Mouse (Mus musculus) cerebellum, postnatal 4 days (tissue): ENCODE measurements around the gene Ppm1h.

ENCODE experiments used
- DNase-seq, 2 experiments: peaks; one replicate each; pipeline ENCODE4 v3.0.0; 2022; ENCODE audit warnings: low spot score in 2 of 2, mixed read lengths in 1 of 2

The Ppm1h gene

DNA sequence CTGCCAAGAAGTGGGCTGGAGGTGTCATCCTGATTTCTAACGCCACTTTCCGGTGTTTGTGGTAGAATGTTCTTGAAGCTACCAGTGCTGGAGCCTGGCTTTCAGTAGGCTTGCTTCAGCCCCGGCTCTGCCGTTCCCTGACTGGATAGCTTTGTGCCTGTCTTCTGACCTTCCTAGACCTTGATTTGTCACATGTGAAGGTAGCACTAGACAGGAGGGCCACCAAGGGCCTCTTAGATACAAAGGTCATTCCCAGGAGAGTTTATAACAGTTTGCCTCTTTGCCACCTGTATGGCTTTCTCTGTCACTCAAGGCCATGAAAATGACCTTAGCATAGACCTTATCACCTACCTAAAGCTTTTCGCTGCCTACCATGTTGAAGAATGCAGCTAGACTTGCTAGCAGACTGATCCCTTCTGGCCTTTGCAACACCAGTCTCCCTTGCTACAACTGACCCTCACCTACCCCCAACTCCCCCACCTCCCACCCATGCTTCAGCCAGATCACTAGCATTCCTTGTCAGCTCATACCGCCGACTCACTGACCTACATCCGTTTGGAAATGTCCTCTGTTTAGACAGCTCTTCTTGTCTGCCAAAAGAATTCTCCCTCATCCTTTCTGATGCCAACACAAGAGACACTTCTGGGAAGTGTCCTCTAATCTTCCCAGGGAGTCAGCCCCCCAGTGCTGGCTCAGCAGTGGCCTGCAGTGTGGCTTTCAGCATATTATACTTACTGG, 180.5 kb downstream of the Ppm1h start:
- DNase-seq, result no peak

DNA sequence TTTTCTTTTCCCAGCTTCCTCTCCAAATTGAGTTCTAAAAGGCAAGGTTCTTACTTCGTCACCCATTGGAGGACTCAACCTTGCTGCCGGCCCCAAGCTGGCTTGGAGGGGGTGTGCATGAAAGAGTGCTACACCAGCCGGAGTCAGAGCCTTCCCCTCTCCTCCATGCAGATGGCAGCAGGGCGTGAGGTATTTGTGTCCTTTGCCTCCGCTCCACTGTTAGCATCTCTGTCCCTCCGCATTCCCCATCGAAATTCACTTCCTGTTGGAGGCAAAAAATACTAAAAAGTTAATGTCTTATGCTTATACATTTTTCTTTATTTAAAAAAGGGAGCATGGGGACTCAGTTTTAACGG, 181.1 kb downstream of the Ppm1h start:
- DNase-seq, result no peak

DNA sequence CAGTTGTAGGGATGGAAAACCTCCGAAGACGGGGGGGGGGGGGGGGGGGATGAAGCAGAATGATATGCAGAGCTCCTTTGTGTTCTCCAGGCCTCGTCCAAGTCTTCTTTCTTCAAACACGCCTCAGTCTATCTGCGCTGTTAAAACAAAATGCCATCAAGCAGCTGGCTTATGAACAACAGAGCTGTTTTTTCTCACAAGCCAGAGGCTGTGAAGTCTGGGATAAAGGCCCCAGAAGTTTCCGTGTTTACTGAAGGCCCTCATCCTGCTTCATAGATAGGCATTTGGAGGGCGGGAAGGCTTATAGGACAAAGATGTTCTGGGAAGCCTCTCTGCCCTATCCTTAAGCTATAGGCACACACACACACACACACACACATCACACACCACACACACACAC, 181.5 kb downstream of the Ppm1h start:
- DNase-seq, result no peak

DNA sequence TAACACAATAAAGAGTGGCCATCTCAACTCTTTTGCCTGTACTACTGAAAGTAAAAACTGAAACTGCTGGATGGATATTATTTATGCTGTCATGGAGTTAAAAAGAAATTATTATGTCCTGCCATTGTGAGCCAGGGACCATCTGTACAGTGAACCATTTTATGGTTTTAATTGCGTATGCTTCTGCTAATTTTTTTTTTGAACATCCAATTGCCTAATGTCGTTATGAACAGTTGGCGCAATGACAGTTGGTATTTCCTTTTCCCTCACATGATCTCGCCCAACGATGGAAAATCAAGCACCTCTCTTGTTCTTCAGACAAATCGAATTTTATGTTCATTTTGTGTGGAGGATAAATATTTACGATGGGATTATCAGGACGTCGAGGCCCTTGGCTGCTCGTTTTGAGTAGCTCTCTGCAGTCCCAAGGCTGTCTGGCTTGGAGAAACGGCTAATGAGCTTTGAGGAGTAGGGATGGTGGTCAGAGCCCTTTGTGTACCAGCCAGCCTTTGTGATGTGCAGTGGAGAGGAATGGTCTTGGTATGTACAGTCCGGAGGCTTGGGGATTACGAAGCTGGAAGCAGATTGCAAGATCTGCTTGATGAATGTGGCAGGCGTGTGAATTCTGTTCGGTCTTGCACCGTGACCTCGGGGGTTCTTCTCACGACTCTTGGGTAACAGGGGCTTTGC, 183.3 kb downstream of the Ppm1h start:
- no peak for DNase-seq

DNA sequence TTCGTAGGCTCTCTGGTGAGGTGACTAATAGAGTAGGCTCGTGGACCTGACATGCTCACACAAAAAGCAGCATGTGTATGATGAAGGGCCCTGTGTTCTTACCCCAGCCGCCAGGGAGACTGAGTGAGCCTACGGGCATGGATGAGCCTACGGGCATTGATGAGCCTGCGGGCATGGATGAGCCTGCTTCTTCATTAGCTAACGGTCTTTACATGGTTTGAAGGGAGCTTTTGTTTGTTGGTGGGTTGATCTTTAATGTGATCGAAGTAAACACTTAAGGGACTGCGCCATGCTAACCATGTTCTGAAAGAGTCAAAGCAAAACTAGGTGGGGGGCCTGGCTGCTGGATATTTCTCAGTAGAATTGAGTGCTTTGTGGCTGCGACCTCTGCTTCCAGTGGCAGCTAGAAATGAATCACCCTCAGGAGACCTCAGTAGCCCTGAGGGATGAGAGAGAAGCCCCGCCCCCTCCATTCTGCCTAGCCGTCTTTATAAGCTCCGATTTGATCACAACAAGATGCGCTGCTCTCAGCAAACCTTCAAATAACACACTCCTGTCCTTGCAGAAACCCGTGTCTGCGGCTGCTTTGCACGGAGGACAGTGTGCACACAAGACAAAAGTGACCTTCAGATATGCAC, 183.9 kb downstream of the Ppm1h start:
- DNase-seq, result no peak

DNA sequence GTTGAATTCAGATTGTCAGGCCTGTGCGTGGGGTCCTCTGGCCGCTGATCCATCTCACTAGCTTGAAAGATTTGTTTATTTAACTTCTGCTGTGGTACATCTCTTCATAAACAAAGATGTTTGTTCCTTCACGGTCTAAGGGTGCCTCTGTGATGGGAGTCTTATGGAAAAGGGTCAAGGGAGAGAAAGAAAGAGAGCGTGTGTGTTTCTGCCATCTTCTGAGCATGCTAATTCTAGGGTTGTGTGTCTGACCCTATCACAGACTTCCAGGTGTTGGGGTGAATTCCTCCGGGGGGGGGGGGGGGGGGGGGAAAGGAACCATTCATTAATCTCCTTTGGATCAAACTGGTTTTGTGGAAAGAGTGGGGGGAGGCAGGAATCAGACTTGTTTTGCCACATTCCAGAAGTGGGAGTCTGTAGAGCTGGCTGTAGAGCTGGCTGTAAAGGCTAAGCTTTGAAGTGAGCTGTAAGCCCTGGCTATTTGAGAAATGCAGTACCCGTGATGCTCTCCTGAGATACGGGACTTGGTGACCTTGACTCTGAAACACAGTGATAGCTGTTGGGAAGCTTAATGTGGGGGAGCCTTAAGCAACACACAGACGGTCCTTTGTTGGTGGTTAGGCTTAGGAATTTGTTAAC, 191.4 kb downstream of the Ppm1h start:
- DNase-seq, result no peak

DNA sequence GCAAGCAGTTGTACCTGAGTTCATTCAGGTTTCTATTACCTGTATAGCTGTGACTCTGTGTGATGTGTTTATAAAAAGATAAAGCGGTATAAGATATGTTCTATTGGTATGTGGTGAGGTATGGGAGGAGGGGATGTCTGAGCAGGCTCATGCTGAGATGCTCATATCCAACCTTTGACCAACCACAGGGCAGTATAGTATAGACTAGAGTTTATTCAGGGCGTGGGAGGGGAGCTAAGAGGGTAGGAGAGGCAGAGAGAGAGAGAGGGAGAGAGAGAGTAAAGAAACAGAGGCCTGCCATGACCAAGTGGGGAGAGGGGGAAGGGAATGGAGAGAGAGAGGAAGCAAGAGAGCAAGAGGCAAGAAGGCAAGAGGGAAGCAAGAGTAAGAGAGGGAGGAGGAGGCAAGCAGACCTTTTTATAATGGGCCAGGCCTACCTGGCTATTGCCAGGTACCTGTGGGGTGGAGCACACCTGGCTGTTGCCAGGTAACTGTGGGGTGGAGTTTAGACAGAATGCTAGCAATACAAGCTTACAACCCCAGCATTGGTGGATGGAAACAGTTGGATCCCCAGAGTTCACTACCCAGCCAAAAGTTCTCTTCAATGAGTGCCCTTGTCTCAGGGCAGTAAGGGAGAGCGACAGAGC, 192.4 kb downstream of the Ppm1h start:
- DNase-seq, result no peak

DNA sequence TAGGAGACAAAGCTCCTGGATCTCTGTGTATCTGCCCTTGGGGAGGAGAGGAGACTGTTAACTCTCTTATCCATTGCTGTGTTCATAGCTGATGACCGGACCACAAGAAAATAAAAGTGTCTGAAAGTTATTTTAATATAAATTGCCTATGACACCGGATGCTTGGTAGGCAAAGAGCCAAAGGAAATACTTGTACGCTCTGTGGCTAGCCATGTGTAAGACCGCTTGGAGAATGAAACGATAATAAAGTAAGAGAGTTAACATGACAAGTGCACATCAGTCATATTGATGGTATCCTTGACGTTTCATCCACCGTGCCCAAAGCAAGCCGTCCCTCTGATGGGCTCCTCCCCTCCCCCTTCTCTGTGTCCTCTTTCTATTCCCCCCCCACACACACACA, 194.2 kb downstream of the Ppm1h start:
- no peak for DNase-seq

DNA sequence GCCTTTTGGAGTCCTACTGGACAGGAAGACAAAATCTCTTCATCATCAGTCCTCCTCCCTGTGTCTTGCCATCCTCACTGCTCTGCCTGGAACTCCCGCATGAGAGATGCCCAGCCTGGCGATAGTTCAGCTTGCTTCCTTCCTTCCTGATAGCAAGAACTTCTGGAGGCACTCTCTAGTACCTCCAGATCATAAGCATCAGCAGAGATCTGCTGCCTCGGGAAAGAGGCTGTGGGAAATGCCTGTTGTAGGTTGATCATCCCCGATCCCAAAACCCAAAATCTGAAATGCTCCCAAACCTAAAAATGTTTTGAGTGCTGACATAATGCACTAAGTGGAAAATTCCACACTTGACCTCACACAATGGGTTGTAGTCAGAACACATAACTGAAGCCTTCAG, 198.4 kb downstream of the Ppm1h start:
- no peak for DNase-seq

DNA sequence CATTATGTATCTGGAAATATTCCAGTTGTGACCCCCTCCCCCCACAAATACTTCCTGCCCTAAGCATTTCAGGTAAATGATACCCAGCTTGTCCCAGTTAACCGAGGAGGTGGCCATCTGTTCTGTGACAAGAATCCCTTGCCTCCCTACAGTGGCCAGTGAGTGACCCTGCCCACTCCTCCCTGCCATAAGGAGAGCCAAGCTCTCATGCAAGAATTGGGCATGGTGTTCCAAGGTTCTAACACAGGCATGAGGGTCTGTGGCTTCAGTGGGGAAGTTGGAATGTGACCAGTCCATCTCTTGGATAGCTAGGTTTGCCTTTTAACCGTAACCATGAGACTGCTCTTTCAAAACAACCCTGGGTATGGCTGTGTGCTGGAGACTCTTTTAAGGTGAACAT, 198.9 kb downstream of the Ppm1h start:
- DNase-seq, result no peak

DNA sequence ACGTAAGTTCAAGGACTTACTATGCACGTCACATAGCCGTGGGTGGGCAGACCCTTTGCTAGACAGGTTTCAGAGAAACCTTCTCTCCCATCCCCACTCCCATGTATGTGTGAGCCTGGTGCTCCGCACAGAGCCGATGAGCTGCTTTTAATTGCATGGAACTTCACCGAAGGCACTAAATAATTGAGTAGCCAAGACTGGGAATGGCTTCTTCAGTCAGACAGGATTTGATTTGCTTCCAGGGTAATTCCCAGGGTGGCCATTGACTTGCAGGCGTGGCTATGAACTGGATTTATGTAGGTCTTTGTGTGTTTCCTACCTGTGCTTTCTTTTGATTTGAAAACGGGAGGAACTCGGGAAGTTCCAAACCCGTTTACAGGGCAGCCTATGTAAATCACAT, 202.9 kb downstream of the Ppm1h start:
- no peak for DNase-seq

DNA sequence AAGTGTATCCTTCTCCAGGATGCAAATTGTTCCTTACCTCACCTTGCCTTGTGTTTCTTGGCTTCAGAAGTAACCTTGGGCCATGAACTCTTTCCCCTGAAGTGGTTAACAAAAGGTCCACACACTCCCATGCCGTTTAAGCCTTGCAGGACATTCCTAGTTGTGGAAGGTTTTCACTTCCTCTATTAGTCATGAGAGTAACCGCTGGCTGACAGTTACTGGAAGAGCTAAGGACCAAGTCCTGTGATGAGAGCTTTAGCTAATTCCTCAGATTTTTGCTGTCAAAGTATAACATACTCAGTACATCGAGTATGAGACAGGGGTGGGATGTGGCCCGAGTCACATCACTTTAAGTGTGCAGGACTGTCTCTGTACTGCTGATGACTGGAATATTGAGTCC, 204.1 kb downstream of the Ppm1h start:
- DNase-seq, result no peak

DNA sequence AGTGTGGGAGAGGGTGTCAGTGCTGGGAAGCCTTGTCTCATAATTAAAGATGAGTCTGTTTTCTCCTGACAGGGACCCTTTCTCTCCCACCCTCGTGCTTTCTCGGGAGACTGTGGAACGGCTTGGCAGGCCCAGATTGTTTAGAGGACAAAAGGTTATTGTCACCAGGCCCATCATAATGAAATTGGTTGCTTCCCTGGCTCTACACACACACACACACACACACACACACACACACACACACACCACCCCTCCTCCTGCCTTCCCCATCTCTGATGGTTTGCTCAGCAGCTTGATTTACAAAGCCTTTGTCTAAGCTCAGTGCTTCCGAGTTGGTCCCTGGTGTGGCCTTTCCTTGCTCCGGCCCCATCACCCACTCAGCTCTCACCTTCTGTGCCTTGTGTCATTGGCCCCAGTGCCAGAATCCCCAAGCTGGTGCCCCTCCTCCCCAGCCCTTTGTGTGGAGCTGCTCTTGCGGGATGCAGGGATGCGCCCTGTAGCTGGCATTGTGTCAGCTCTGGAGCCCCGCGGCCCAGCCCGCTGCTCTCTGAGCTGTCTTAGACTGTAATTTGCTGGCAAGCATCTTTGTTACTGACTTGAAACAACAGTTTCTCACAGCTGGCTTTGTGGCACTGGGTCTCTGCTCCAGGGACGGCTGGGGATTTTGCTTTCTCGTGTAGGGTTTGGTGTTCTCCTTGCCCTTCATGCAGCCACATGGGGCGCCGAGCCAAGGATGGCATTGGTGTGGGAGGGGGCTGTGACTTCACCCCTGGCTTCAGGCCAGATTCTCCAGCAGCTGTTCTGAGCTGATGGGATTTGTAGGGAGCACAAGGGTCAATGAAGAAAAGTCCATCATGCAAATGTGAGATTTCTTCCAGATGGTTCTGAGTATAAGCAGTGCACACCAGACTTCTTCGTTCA, 205.5 kb downstream of the Ppm1h start:
- peak; percentile 62 to 90 for DNase-seq

DNA sequence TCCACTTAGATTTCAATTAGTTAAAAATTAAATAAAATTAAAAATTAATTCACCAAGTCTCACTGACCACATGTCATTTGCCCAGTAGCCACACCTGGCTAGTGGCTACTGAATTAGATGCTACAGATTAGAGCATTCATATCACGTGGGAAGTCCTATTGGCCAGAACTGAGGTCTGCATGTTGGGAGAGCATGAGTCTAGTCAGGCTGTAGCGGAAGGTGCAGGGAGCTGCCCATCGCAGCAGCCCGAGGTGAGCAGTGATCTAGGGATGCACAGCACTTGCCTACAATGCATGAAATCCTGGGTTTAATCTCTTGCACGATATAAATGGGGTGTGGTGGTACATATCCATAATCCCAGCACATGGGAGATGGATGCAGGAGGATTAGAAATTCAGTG, 206.7 kb downstream of the Ppm1h start:
- DNase-seq, result peak in 1 of 2 experiments; percentile 15

DNA sequence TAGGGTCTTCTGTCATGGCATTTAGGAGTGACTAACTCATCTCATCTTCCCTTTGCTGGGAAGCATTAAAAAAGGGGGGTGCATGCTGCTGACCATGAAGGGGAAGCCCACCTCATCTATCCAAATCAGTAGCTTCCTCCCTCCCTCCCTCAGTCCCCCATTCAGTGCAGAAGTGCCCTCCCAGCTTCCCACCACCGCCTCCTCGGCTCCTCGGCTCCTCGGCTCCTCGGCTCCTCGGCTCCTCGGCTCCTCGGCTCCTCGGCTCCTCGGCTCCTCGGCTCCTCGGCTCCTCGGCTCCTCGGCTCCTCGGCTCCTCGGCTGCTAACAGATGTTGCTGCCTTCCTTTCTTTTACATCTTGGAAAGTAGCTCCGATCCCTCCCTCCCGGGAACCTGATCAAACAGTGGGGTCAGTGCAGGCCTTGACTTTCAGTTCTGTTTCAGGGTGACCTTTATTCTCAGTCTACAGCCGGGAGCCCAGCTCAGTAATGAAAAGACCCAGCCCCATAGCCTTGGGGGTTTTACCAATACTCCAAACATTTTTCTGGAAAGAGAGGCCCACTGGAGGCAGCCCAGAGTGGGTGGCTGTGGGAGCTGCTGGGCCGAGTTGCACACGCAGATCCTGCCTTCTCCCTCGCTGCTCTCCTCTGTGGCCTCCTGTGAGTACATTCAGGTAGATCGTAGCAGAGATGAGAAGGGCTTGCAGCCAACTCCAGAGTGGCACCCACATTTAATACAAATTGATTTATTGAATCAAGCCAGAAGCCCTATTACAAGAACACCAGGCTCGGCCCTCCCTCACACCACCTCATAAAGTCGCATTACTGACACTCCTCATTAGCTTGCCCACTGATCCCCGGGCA, 207.7 kb downstream of the Ppm1h start:
- peak in 1 of 2 experiments; percentile 17 for DNase-seq

DNA sequence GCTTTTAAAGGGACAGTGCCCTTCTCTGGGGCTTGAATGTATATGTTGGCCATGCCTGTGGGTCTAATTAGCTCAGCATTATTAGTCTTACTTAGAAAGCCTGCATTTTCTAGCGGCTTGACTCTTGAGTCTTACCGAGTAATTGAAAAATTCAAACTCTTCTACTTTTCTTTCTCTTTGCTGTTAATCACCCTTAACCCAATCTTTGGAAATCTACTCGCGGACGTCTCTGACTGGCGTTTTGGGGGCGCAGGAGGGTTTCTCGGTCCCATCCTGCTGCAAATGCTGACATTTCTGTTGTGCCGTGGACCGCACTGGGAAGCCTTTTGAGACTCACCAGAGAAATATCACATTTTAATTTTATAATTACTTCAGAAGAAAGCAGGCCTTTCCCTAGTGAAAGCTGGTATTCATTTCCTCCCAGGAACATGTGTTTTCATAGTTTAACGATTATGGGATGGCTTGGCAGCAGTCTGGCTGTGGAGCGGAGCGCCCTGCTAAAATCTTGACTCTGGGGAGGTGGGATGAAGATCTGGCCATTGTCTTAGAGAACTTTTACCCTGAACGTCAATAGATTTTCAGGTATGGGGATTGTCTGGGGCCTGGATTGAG, 208.5 kb downstream of the Ppm1h start:
- DNase-seq, result no peak

DNA sequence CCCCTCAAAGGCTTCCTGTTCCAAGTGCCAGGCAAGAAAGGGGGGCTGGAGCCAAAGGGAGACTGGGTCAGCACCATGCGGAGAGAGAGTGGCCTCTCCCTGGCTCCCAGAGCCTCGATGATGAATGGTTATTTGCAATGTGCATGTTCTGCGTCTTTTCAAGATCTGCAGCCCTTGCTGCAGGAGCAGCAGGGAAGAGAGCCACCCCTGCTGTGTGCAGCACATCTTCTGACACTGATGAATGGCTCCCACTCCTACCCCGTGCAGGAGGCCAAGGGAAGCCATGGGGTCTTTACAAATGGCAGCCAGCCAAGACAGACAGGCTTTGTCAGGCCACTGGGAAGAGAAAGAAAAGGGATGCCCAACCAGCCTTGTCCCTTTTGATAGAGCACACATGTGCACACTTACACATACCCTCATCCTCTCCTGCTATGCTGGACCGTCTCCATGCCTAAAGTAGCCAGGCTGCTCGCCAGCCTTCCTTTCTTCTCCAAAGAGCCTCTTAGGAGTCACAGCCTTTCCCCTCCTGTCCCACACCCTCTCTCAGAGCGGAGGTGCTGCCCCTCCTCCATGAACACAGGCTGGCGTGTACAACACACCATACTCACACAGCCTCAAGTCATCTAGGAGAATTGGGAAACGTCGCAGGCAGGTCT, 209.1 kb downstream of the Ppm1h start:
- DNase-seq, result peak in 1 of 2 experiments; percentile 58

DNA sequence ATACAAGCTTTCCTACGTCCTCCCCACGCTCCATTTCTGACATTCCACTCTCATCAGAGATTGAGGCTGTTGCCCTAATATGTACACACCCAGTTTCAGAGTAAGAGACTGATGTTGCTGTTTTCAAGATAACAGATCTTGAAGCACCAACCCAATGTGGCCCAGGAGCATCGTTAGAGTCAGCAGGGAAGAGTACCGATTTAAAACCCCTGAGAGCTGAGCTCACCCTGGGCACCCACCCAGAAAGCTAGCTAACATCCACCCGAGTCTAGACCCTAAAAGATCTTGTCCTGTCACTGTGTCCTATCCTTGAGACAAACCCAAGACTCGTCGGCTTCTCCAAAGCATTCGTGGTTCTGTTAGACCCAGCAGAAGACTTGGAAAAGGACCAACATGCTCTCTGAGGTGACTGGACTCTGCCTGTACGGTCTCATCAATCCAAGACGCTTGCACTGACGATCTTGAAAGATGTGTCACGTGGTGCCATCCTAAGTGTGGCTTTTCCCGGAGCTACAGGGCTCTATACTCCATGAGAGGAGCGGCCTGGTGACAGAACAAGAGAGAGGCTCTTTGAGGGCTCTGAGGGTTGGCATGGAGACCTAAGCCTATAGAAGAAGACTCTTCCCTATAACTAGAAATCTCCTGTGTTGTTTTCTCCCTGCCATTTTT, 212.3 kb downstream of the Ppm1h start:
- no peak for DNase-seq

DNA sequence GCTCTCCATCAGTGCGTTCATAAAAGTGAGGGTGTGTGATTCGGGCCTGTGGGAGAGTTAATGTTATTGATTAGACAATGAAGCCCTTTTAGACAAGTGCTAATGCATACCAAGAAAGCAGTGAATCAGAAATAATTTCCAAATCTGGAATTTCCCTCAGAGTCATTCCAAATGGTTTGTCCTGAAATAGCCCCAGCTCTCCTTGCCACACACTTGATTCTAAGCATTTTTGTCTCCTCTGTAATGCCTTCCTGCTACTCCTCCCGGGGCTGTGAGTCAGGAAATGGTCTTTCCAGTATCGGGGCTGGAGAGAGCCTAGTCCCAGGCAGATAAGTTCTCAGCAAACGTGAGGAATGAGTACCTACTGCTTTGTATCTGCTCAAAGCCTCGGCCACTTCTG, 212.9 kb downstream of the Ppm1h start:
- no peak for DNase-seq
